Mouse (Mus musculus) fibroblast of lung, adult 2 months (primary cell): ENCODE measurements around the gene Nhej1.

Experiments
- DNase-seq: peaks from one replicate; pipeline ENCODE4 v3.0.0-alpha.2; 2011; ENCODE audit warnings: low read depth

Nhej1 gene

DNA sequence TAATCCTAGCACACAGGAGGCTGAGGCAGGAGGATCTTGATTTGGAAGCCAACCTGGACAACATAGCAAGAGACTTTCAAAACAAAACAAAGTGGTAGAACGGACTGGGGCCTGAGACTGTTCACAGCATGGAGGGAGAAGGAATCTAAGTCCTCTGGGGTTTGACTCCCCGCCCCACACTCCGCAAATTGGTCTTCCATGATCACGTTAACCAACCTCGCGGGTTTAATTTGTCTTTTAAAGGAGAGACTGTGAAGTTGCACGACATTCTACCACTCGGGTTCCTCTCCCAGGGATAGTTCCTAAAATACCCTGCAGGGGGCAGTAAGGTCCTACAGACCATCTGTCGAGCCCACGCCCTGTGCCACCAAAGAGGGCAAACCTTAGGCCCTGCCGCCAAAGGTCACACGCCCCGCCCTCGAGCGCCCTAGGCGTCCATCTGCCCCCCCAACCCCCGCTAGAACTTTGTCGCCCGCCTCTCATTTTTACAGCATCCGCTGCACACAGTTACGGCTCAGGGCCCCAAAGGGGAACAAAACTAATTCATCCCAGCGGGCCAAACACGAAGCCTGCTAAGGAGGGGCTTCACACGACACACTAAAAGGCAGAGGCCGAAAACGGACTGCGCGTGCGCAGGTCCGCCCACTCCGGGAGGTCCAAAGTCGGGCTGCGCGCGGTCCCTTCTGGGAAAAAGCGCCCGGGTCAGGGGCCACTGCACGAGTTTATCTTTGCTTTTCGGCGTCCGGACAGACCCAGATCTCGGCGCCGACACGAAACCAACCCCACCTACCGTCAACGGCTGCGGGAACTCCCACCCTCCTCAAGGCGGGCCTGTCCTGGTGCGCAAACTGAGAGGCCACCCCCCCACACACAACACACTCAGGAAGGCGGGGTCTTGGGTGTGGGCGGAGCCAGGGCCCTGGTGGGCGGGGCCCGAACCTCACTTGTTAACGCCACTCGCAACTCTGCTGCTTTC, at the start of gene Nhej1:
TSS of gene Nhej1 (minus strand) at position 855 of the 976 bp plus-strand sequence.
- peak; percentile 88 for DNase-seq

GRCm38 (mm10) chr1:75168472-75169464, 43.8 kb upstream of the Nhej1 start, which contains the start of gene Zfand2b:
Zfand2b (plus strand) TSS chr1:75168646.
- DNase-seq = peak; percentile 80

DNA sequence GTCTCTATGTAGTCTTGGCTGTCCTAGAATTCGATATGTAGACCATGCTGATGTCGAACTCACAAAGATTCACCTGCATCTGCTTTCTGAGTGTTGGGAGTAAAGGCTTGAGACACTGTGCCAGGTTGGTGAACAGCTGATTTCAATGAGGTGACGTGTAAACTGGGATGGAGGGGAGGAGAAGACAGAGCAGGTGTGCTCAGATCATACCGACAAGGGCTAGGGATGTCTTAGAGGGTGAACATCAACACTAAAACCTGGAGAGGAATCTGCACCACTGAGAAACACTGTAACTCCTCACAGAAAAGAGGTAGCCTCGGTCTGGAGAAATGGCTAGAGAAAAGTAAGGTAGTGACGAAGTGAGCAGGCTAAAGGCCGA, 43.1 kb upstream of the Nhej1 start:
- no peak for DNase-seq

- DNase-seq = no peak
Observed at GRCm38 (mm10) chr1:75160256-75160617, 35.2 kb upstream of the Nhej1 start.

GRCm38 (mm10) chr1:75159540-75160255, 34.7 kb upstream of the Nhej1 start:
- no peak for DNase-seq

DNA sequence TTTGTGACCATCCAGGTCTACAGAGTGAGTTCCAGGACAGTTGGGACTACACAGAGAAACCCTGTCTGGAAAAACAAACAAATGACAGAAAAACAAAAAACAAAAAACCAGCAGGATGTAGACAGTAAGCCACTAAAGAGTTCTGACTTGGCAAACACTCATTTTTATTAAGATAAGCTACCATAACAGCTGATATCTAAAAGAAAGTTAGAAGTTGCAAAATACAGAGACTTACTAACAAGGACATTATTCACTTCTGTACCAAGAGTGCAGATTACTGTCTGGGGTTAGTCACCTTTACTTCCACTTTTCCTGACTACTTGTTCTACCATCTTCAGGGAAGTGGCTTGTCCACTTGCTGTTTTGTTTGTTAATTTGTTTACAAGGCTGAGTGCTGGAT, 34.0 kb upstream of the Nhej1 start:
- no peak for DNase-seq

DNA sequence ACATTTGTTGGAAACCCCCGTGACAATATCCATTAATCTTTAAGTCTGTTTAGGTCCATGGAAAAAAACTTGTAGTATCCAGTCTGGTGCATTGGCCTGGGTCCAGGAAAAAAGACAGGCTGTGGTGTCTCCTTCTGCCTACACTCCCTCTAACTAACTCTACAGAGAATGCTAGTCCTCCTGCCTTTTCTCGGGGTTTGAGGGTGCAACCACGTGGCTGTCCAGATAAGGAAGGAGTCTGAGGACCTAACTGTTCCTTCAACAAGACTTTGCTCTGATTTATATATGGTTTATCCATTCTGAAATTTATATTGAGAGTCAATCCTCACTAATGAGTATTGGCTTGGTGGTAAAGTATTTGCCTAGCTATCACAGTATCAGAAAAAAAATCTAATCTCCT, 30.8 kb upstream of the Nhej1 start:
- DNase-seq = no peak

DNA sequence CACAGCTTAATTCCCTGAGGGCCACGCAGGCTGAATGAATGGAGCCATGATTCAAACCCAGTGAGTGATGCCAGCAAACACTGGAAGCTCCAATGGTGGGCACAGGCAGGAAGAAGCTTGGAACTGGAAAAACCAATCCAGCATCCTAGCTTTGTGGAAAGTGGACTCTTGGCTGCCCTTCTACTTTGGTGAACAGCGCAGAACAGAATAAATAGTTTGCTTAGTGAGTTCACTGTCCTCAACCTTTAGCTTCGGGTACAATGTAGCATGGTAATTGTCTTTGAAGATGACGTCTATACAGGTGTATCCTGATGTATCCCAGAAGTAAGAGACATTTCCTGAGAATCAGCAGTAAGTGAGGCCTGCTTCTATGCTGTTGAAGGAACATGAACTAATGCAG, 23.7 kb upstream of the Nhej1 start:
- DNase-seq = no peak

DNA sequence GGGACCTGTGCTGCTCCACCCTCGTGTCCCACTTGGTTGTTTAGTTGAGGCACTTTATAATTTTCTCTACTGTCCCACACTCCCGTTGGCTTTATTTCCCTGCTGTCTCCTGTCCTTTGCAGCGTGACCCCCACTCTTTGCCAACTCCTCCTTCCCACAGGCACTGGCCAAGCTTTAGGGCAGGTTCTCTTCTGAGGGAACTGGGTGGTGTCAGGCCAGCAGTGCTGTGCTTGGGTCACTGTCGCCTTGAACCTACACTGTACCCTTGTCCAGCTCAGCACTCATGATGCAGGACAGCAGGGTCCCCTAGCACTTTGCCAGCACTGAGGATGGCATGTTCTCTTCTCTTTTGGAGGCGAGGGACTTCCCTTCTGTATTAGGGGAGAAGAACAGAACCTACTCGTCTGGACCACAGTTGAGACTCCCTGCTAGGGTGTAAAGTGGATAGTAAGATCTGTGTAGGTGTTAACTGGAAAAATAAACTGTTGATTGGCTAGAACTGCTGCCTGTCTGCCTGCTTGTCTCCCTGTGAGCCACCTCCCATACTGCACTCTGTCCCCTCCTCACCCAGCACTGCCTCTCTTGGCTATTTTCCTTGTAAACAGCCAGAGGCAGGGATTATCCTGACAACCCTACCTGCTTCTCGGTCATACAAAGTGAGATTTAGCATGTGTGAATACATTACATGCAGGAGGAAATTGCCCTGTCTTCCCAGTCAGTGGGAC, 22.6 kb upstream of the Nhej1 start:
- no peak for DNase-seq

GRCm38 (mm10) chr1:75145589-75145988, 20.6 kb upstream of the Nhej1 start:
- DNase-seq = no peak

DNA sequence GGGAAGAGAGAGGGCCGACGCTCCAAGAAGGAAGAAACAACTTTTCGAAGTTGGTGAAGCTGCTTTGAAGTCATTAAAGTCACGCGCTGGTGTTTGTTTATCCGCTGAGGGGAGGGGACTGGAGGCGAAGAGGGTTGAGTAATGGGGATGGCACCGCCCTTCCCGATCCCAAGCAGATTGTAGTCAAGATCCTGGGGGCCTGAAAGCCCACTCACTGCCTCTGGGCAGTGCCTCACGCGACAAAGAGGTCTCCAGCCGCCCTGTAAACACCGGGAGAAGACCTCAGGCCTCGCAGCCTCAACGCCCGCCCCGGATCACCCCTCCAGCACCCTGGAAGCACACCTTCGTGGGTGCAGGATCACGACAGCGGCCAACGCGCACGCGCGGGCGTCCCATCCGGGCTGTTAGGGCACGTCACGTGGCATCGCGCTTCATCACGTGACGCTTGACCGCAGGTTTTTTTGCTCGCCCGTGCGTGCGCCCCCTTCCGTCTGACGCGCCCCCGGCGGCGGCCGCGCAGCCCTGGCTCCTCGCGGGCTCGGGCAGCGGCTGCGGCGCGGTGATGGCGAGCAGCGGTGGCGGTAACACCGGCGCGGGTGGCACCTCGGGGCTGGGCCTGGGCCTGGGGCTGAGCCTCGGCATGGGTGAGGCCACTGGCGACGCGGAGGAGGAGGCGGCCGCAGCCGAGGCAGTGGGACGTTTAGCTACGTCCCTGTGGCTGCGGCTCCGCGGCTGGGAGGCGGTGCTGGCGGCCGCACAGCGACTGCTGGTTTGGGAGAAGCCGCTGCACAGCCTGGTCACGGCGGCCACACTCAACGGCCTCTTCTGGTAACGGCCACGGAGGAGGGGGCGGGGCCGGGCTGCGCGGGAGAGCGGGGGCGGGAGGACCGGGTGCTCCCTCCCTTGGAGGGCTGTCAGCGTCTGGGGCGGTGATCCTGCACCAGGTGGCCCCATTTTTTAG, 17.6 kb upstream of the Nhej1 start, which contains the start of the genes Cnppd1 and Retreg2:
TSS of gene Cnppd1 (minus strand) at position 411 of the 961 bp plus-strand sequence.
TSS of gene Retreg2 (plus strand) at position 478 of the 961 bp plus-strand sequence.
- peak; percentile 86 for DNase-seq

DNA sequence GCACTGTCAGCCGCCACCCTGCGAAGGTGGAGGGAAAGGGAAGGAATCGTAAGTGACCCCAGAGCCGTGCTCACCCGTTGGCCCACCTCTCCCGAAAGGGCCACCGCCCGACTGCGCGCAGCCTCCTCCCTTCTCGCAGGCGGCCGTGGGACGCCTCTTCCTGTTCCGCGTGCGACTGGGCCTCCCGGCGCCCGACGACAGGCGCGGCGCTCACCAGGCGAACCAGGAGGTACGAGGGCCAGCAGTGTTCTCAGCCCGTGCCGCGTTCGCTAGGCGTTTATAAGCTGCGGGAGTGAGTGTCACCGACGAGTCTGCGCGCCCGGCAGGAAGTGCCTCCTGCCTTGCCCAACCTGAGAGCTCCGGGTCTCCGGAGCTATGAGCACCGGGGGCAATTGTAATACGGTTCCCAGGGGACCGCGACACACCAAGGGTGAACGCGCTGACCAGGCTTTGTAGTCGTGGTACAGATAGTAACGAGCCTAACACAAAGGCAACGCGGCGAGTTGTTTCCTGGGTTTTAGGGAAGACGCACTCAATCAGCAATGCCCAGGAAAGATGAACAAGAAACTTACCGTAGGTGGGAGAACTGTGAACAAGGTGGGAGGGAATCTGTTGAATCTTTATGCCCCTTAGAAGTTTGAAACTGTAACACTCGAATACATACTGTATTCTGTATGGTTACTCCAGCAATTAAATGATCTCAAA, 16.6 kb upstream of the Nhej1 start:
- peak; percentile 34 for DNase-seq

DNA sequence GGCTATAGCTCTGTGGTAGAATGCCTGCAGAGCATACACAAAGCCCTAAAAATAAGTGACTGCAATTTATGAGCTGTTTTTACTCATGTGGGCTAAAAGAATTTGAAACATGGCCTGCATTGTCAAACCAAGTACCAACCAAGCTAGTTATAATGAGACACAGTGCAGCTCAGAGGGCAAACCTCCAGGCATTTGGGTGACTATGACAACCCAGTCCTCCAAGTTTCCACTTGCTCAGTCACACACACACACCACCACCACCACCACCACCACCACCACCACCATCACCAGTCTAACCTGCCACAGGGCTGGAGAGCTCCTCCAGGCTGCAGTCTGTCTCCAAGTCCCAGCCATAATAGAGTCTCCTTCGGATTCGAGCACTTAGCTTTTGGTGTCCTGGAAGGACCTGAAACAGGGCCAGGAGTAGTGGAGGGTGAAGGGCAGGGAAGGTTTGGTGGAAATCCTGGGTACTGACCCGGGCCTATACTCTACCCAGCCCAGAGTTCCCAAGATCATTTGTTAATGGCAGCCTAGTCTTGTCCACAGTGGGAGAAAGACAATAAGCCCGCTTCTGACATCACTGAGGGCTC, 15.7 kb upstream of the Nhej1 start:
- no peak for DNase-seq

DNA sequence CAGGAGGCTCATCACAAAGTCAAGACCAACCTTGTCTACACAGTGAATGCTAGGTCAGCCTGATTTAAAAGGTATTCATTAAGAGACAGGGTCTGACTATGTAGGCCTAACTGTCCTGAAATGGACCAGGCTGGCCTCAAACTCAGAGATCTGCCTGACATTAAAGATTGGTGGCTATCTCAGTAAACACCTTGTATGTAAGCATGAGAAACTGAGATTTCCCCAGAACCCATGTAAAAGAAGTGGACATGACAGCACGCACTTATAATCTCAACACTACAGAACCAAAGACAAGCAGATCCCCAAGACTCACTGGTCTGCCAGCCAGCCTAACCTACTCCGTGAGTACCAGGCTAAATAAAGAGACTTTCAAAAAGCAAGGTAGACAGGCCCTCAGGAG, 13.4 kb upstream of the Nhej1 start:
- DNase-seq = no peak

DNA sequence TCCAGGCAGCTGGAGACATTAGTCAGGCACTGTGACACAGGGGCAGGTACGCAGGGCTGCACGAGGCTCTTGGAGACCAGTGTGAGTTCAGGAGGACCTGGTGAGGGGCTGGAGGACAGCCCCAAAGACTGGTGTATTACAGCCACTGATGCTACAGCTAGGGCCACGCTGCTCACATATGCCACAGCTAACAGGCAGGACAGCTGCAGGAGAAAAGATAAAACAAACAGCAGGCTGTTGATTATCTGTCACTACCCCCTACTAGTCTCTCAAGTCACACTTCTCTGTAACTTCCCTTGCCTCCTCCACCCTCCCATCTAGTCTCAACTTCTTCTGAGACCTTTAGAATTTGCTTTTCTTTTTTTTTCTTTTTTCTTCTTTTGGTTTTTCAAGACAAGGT, 11.7 kb upstream of the Nhej1 start:
- no peak for DNase-seq

- DNase-seq = no peak
Observed at GRCm38 (mm10) chr1:75136293-75136692, 11.3 kb upstream of the Nhej1 start.

DNA sequence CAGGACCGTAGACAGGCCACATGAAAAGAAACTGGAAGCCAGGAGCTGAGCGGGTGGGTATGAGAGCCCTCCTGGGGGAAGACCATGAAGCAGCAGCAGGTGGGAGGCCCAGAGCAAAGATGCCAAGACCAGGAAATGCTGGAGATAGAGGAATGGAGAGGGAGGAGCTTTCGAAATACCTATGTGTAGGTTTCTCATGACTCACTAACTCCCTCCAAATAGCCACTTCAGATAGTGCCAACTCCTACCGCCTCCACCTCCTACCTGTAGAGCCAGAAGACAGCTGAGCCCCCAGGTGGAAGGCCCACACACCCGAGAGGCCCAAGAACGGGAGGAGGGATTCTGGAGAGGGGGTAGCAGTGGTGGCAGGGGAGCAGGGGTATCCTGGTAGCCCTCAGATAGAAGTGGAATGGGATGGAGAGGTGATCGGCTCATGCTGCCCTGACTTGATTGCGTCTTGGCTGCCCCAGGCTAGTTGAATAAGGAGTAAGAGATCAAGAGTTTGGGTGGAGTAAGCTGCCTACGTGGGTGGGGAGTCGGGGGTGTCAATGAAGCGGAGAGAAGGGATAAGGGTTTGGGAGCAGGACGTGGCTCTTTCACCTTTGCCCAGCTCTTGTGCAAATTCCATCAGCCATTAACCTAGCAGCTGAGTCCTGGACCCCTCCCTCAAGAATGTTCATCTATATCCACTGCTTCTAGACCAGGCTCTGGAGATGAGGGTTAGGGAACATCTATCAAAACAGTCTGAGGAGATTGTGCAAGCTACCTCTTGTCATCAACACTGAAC, 8.6 kb upstream of the Nhej1 start, which contains the start of gene Slc23a3:
TSS of gene Slc23a3 (minus strand) at position 470 of the 787 bp plus-strand sequence.
- DNase-seq = no peak

DNA sequence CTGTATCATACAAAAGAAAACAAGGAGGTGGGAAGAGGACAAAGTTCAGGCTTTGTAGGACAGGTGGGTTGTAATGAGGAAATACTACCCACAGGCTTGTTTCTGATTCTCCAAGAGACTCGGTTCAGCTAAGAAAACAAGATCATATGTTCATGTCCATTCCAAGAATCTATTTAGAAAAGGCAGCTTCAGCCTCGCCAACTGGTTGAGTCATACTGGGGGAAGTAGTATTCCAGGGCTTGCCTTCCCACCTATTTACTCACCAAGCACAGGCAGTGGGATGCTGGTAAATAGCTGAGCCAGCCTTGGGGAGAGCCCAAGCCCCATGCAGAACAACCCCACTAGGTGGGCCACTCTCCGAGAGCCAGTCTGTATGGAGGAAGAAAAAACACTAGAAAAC, 3.6 kb upstream of the Nhej1 start:
- DNase-seq = peak; percentile 49
